1 mouse cellular context compared by ENCODE assay signal in genomic region chr13:55465830-55466440, GRCm38 (mm10).
A peak's percentile ranks its signal among the peaks of the same experiment; 100 is the strongest.
TF ChIP-seq lines count a peak whose summit lies in the region.

No protein-coding gene starts in this region.

TF ChIP-seq in CH12.LX, 34 proteins besides CTCF, POLR2A, EP300 and RAD21:
- no peak for TF ChIP-seq BHLHE40 (IDR thresholded peaks at IDR 0.05; ENCODE audit: low read depth, low read length)
- TF ChIP-seq POLR2AphosphoS2 (IDR thresholded peaks at IDR 0.05; ENCODE audit: low read depth, low read length) = peak; percentile 24; the same call in 1 of the 2 replicates
- TF ChIP-seq MAFK (IDR thresholded peaks at IDR 0.05; ENCODE audit: insufficient replicate concordance, low read length) = no peak
- no peak for TF ChIP-seq MYC (IDR thresholded peaks at IDR 0.05; ENCODE audit: low read depth, low read length)
